Mouse (Mus musculus): ENCODE measurements at regions not wholly inside any gene's neighbourhood (a gene's known extent, or its start where the extent isn't known, plus 50 kb on each side); places are given as distances from the start of the nearest gene placed in this dataset. TPM values are rescaled to one million over a fixed set of nuclear protein-coding genes. Genes with fewer than 3 reads are reported as not detected.

Small RNAs in the stretch of these regions (microRNA-seq; reads per million reads assigned to microRNA genes)
- not detected for gene Mir21c

Data from liver, embryonic 16.5 days (tissue).